Mouse (Mus musculus) central nervous system, embryonic 14 days (tissue): ENCODE measurements around the gene Slamf9. TPM values are rescaled to one million over a fixed set of nuclear protein-coding genes. Genes with fewer than 3 reads are reported as not detected.

Experiments used
- polyA plus RNA-seq: library from polyadenylated mRNA; depleted of rRNA; stranded (reverse); fragments of >200 nt; gene quantifications from 2 replicates; pipeline ENCODE4 v1.2.3, GENCODE M21; 2012; rRNA removed

Gene Slamf9
- polyA plus RNA-seq = 0.28 and 0.30 TPM in 2 replicates

GRCm38 (mm10) chr1:172475054-172475741 is at the start of gene Slamf9:
Gene Slamf9 (plus strand): TSS chr1:172475358.

GRCm38 (mm10) chr1:172481540-172482280 is 6.6 kb downstream of the Slamf9 start, which contains the start of gene Igsf9:
Gene Igsf9 (plus strand): TSS chr1:172481788.

GRCm38 (mm10) chr1:172499765-172500441 is 24.7 kb downstream of the Slamf9 start, which contains the start of gene Tagln2:
Gene Tagln2 (plus strand): TSS chr1:172500047.

GRCm38 (mm10) chr1:172520576-172521440 is 45.6 kb downstream of the Slamf9 start, which contains the start of gene Cfap45:
Gene Cfap45 (plus strand): TSS chr1:172520801.

Other genes with a start within 250 kb of the Slamf9 start
- gene Atp1a4, start 216.9 kb upstream of the Slamf9 start, polyA plus RNA-seq = 0.05 and 0.09 TPM in 2 replicates
- 120 and 170 TPM in 2 replicates for gene Igsf8, start 213.7 kb upstream of the Slamf9 start, polyA plus RNA-seq
- 62.6 and 63.5 TPM in 2 replicates for gene Atp1a2, start 177.3 kb upstream of the Slamf9 start, polyA plus RNA-seq
- gene Kcnj9, start 146.0 kb upstream of the Slamf9 start, polyA plus RNA-seq = 5.3 and 6.3 TPM in 2 replicates
- 3.7 and 4.3 TPM in 2 replicates for gene Kcnj10, start 134.1 kb upstream of the Slamf9 start, polyA plus RNA-seq
- 7.9 and 8.1 TPM in 2 replicates for gene Pigm, start 98.8 kb upstream of the Slamf9 start, polyA plus RNA-seq
- gene Igsf9, start 6.4 kb downstream of the Slamf9 start, polyA plus RNA-seq = 120 and 129 TPM in 2 replicates
- gene Tagln2, start 24.7 kb downstream of the Slamf9 start, polyA plus RNA-seq = 48.1 and 64.7 TPM in 2 replicates
- 2.4 and 2.7 TPM in 2 replicates for gene Cfap45, start 45.4 kb downstream of the Slamf9 start, polyA plus RNA-seq
- 0.23 and 0.33 TPM in 2 replicates for gene Vsig8, start 80.6 kb downstream of the Slamf9 start, polyA plus RNA-seq
- gene Slamf8, start 115.2 kb downstream of the Slamf9 start, polyA plus RNA-seq = 0.09 and 0.29 TPM in 2 replicates
- 0.10 and 0.15 TPM in 2 replicates for gene Fcrl6, start 127.2 kb downstream of the Slamf9 start, polyA plus RNA-seq
- 8.6 and 10.5 TPM in 2 replicates for gene Dusp23, start 157.6 kb downstream of the Slamf9 start, polyA plus RNA-seq
- gene Crp, start 222.7 kb downstream of the Slamf9 start, polyA plus RNA-seq = 0.02 TPM in 1 of 2 replicates, not detected in the other